Mouse (Mus musculus): ENCODE measurements around the gene Tubgcp2. TPM values are rescaled to one million over a fixed set of nuclear protein-coding genes. Genes with fewer than 3 reads are reported as not detected.
A peak's percentile ranks its signal among the peaks of the same experiment; 100 is the strongest.

Tubgcp2 gene
- polyA plus RNA-seq, 1 experiment from 2014 or later: 16.0 TPM

- WGBS (ENCODE audit: insufficient replicate concordance): 83% methylated on average over 6 of the region's 6 CpGs
Measured at GRCm38 (mm10) chr7:139993532-139993931, 42.9 kb downstream of the Tubgcp2 start.

GRCm38 (mm10) chr7:139992406-139992805 is 44.1 kb downstream of the Tubgcp2 start, which contains the start of gene Adam8:
Gene Adam8, minus strand, starts transcription at chr7:139992562.
- Histone ChIP-seq H3K36me3 (replicated peaks; ENCODE audit: insufficient read depth, low read length) (peaks cover 20% of the 10 kb centered on the region), H3K4me2 (ENCODE audit: low read depth, low read length) (peak within 1 kb of the TSS; percentile 36), H3K9ac (replicated peaks) (0 out of 2 replicates have a peak within 1 kb of the TSS, but pooled peaks have one; percentile 22), H3K27ac (ENCODE audit: low read depth) (peak within 1 kb of the TSS; percentile 8; the same call in 1 of the 2 replicates), H3K4me1 (ENCODE audit: insufficient read depth) (no peaks in the 10 kb centered on the region), H3K9me3 (ENCODE audit: low read length) (no peaks in the 10 kb centered on the region), H3K27me3 (ENCODE audit: insufficient read depth, low read length) (no peaks in the 10 kb centered on the region), H3K4me3 (ENCODE audit: low read depth, low read length) (peak within 1 kb of the TSS; percentile 15)
- DNase-seq (peak; percentile 68), ATAC-seq (peak; percentile 72)
- 28% methylated on average over 7 of the region's 7 CpGs for WGBS (ENCODE audit: insufficient replicate concordance)
- TF ChIP-seq CTCF (IDR thresholded peaks at IDR 0.05; ENCODE audit: low read depth) (no peak), EP300 (IDR thresholded peaks at IDR 0.05; ENCODE audit: low read depth) (no peak)

More at GRCm38 (mm10) chr7:139993532-139993931, 42.9 kb downstream of the Tubgcp2 start:
- H3K27ac ChIP-seq (ENCODE audit: low read depth): no peak overlapping the region
- H3K4me2 ChIP-seq (ENCODE audit: low read depth, low read length): no peak overlapping the region
- no peaks in the 10 kb centered on the region for H3K27me3 ChIP-seq (ENCODE audit: insufficient read depth, low read length)
- H3K9ac ChIP-seq (replicated peaks): no peak overlapping the region
- DNase-seq (no peak), ATAC-seq (no peak)
- no peaks in the 10 kb centered on the region for H3K9me3 ChIP-seq (ENCODE audit: low read length)
- H3K36me3 ChIP-seq (replicated peaks; ENCODE audit: insufficient read depth, low read length): peaks cover 27% of the 10 kb centered on the region
- no peaks in the 10 kb centered on the region for H3K4me1 ChIP-seq (ENCODE audit: insufficient read depth)
- H3K4me3 ChIP-seq (ENCODE audit: low read depth, low read length): no peak overlapping the region
- TF ChIP-seq EP300 (IDR thresholded peaks at IDR 0.05; ENCODE audit: low read depth): no peak
- TF ChIP-seq CTCF (IDR thresholded peaks at IDR 0.05; ENCODE audit: low read depth): no peak

GRCm38 (mm10) chr7:139990864-139991394 is 45.5 kb downstream of the Tubgcp2 start:
- H3K9ac ChIP-seq (replicated peaks): no peak overlapping the region; the same call in 1 of the 2 replicates
- H3K9me3 ChIP-seq (ENCODE audit: low read length): no peaks in the 10 kb centered on the region
- H3K4me1 ChIP-seq (ENCODE audit: insufficient read depth): no peaks in the 10 kb centered on the region
- 0 out of 2 replicates have a peak, but pooled peaks cover 6% of the 10 kb centered on the region for H3K36me3 ChIP-seq (replicated peaks; ENCODE audit: insufficient read depth, low read length)
- no peak overlapping the region for H3K27ac ChIP-seq (ENCODE audit: low read depth)
- 0 out of 2 replicates have a peak overlapping the region, but pooled peaks have one; percentile 15 for H3K4me3 ChIP-seq (ENCODE audit: low read depth, low read length)
- 47% methylated on average over 8 of the region's 8 CpGs for WGBS (ENCODE audit: insufficient replicate concordance)
- no peaks in the 10 kb centered on the region for H3K27me3 ChIP-seq (ENCODE audit: insufficient read depth, low read length)
- no peak for ATAC-seq
- no peak for DNase-seq
- TF ChIP-seq EP300 (IDR thresholded peaks at IDR 0.05; ENCODE audit: low read depth) (no peak), CTCF (IDR thresholded peaks at IDR 0.05; ENCODE audit: low read depth) (no peak)
- H3K4me2 ChIP-seq (ENCODE audit: low read depth, low read length): peak overlapping the region; percentile 36

GRCm38 (mm10) chr7:139988272-139988671 is 48.2 kb downstream of the Tubgcp2 start:
- WGBS (ENCODE audit: insufficient replicate concordance): 63% methylated on average over 9 of the region's 9 CpGs
- Histone ChIP-seq H3K27me3 (ENCODE audit: insufficient read depth, low read length) (no peaks in the 10 kb centered on the region), H3K9me3 (ENCODE audit: low read length) (no peaks in the 10 kb centered on the region), H3K4me3 (ENCODE audit: low read depth, low read length) (no peak overlapping the region), H3K4me1 (ENCODE audit: insufficient read depth) (no peaks in the 10 kb centered on the region), H3K36me3 (replicated peaks; ENCODE audit: insufficient read depth, low read length) (no peaks in the 10 kb centered on the region), H3K4me2 (ENCODE audit: low read depth, low read length) (no peak overlapping the region), H3K9ac (replicated peaks) (no peak overlapping the region), H3K27ac (ENCODE audit: low read depth) (no peak overlapping the region)
- no peak for ATAC-seq
- no peak for DNase-seq
- TF ChIP-seq EP300 (IDR thresholded peaks at IDR 0.05; ENCODE audit: low read depth): no peak
- TF ChIP-seq CTCF (IDR thresholded peaks at IDR 0.05; ENCODE audit: low read depth): no peak

- Histone ChIP-seq H3K36me3 (replicated peaks; ENCODE audit: insufficient read depth, low read length) (no peaks in the 10 kb centered on the region), H3K27me3 (ENCODE audit: insufficient read depth, low read length) (no peaks in the 10 kb centered on the region), H3K4me2 (ENCODE audit: low read depth, low read length) (0 out of 2 replicates have a peak overlapping the region, but pooled peaks have one; percentile 9), H3K4me1 (ENCODE audit: insufficient read depth) (no peaks in the 10 kb centered on the region), H3K27ac (ENCODE audit: low read depth) (peak overlapping the region; percentile 57; the same call in 1 of the 2 replicates), H3K4me3 (ENCODE audit: low read depth, low read length) (no peak overlapping the region), H3K9me3 (ENCODE audit: low read length) (no peaks in the 10 kb centered on the region), H3K9ac (replicated peaks) (no peak overlapping the region)
- DNase-seq (peak; percentile 51), ATAC-seq (peak; percentile 70)
- 67% methylated on average over 11 of the region's 11 CpGs for WGBS (ENCODE audit: insufficient replicate concordance)
- TF ChIP-seq CTCF (IDR thresholded peaks at IDR 0.05; ENCODE audit: low read depth): no peak
- no peak; the same call in 1 of the 2 replicates for TF ChIP-seq EP300 (IDR thresholded peaks at IDR 0.05; ENCODE audit: low read depth)
Measured at GRCm38 (mm10) chr7:139984505-139984904, 52.0 kb downstream of the Tubgcp2 start.

- WGBS (ENCODE audit: insufficient replicate concordance): 69% methylated on average over 9 of the region's 11 CpGs
- Histone ChIP-seq H3K4me1 (ENCODE audit: insufficient read depth) (peaks cover 12% of the 10 kb centered on the region), H3K9ac (replicated peaks) (no peak overlapping the region), H3K27ac (ENCODE audit: low read depth) (no peak overlapping the region), H3K36me3 (replicated peaks; ENCODE audit: insufficient read depth, low read length) (no peaks in the 10 kb centered on the region), H3K4me3 (ENCODE audit: low read depth, low read length) (no peak overlapping the region), H3K9me3 (ENCODE audit: low read length) (no peaks in the 10 kb centered on the region), H3K27me3 (ENCODE audit: insufficient read depth, low read length) (no peaks in the 10 kb centered on the region), H3K4me2 (ENCODE audit: low read depth, low read length) (no peak overlapping the region)
- no peak for DNase-seq
- TF ChIP-seq CTCF (IDR thresholded peaks at IDR 0.05; ENCODE audit: low read depth): no peak
- no peak for TF ChIP-seq EP300 (IDR thresholded peaks at IDR 0.05; ENCODE audit: low read depth)
- ATAC-seq: no peak
Measured at GRCm38 (mm10) chr7:139982058-139982457, 54.4 kb downstream of the Tubgcp2 start.

Measured in liver, postnatal 0 days (tissue).